Mouse (Mus musculus) heart, postnatal 0 days (tissue): Measurements from ENCODE around the gene Selenon. TPM values are rescaled to one million over a fixed set of nuclear protein-coding genes. Genes with fewer than 3 reads are reported as not detected.
"Not testable (repeated sequence)": the region's sequence is repeated elsewhere in the genome, so short reads cannot be mapped to it uniquely, and the experiment has no call there.

Experiments
- ATAC-seq: fragments of 200-750 bp; cut with Nextera tagmentation; 2 replicates; pipeline ENCODE4 v1.8.0; 2017; ENCODE audit warnings: low read depth, moderate number of reproducible peaks, moderate library complexity; ENCODE audit not compliant: insufficient read depth
- DNase-seq: peaks from one replicate; pipeline ENCODE4 v3.0.0-alpha.2; 2016; ENCODE audit warnings: low spot score
- H3K27ac ChIP-seq: fragments of 300-500 bp; sonication (generic); 2 replicates; pipeline ENCODE4 v1.5.1; 2014; ENCODE audit warnings: low read depth, mild to moderate bottlenecking
- H3K27me3 ChIP-seq: fragments of 300-500 bp; sonication (generic); 2 replicates; pipeline ENCODE4 v1.6.1; 2014; ENCODE audit warnings: low read length, mixed read lengths; ENCODE audit not compliant: control insufficient read depth, insufficient read depth
- H3K36me3 ChIP-seq: fragments of 300-500 bp; sonication (generic); replicated peaks from 2 replicates; pipeline ENCODE4 v1.6.1; 2014; ENCODE audit warnings: low read length, mixed read lengths; ENCODE audit not compliant: control insufficient read depth, insufficient read depth
- H3K4me1 ChIP-seq: fragments of 300-500 bp; sonication (generic); 2 replicates; pipeline ENCODE4 v1.6.1; 2014; ENCODE audit warnings: antibody characterized with exemption; ENCODE audit not compliant: control insufficient read depth, insufficient read depth
- H3K4me2 ChIP-seq: fragments of 300-500 bp; sonication (generic); 2 replicates; pipeline ENCODE4 v1.6.1; 2014; ENCODE audit warnings: low read depth, mild to moderate bottlenecking, low read length, moderate library complexity
- H3K4me3 ChIP-seq: fragments of 300-500 bp; sonication (generic); 2 replicates; pipeline ENCODE4 v1.5.1; 2014; ENCODE audit warnings: low read depth, low read length
- H3K9ac ChIP-seq: fragments of 300-500 bp; sonication (generic); replicated peaks from 2 replicates; pipeline ENCODE4 v1.6.1; 2014; ENCODE audit warnings: low read depth, low read length, mixed read lengths
- H3K9me3 ChIP-seq: fragments of 300-500 bp; sonication (generic); replicated peaks from 2 replicates; pipeline ENCODE4 v1.6.1; 2016; ENCODE audit warnings: low read length; ENCODE audit not compliant: control insufficient read depth
- CTCF ChIP-seq: IDR thresholded peaks from 2 replicates; pipeline ENCODE4 v1.5.1; 2016; ENCODE audit warnings: antibody characterized with exemption, control low read depth, low read depth
- EP300 ChIP-seq: IDR thresholded peaks from 2 replicates; pipeline ENCODE4 v1.6.1; 2016; ENCODE audit warnings: antibody characterized with exemption, low read depth
- WGBS: fragments of 180-500 bp; shearing (Covaris S2); extraction: QIAGEN DNeasy Blood & Tissue Kit; methylation state at CpG from one replicate; pipeline ENCODE4 v1.1.7; 2014; 5-methylcytosine and 5-hydroxymethylcytosine counted together
- polyA plus RNA-seq: library from polyadenylated mRNA; unstranded; fragments of >200 nt; fragmentation: Nextera tagmentation; extraction: Ambion mirVana; gene quantifications from 2 replicates; pipeline ENCODE4 v1.2.1, GENCODE M21; 2015
- total RNA-seq: library from RNA; depleted of rRNA; stranded (reverse); fragments of >200 nt; gene quantifications from 2 replicates; pipeline ENCODE4 v1.2.3, GENCODE M21; 2014; ENCODE audit warnings: low replicate concordance

The Selenon gene
- total and polyA plus RNA-seq, 2 experiments from 2014 or later: 6.8 to 18.2 TPM

DNA sequence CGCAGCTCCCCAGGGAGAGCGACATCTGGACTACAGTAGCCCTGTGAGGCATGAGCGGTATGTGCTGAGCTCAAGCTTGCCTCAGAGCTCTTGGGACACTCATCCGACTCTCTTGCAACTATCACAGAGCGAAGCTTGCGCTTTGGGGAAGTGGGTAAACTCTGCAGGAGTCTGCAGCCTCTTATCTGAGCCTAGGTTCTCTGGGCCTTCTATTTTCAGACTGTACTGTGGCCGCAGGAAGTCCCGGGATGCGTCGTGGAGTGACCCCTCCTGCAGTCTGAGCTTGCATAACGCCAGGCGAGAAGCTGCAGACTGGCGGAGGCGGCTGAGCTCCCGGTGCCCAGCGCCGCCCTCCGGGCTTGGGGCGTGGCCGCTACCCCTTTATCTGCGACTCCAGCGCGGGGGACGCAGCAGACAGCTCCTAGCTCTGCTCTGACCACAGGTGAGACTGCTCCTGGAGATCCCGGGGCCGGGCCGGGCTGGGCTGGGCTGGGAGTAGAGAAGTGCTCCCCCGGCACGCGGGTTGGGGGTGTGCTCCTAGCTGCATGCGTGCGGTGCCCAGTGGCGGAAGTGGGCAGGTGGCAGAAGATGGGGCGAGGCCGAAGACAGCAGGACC lies 55.3 kb downstream of the Selenon start, which contains the start of gene Paqr7:
Gene Paqr7 (plus strand): TSS at position 103 of the 616 bp plus-strand sequence.
- peak; percentile 82 for ATAC-seq
- Histone ChIP-seq H3K27ac (peak within 1 kb of the TSS; percentile 81), H3K9ac (peak within 1 kb of the TSS; percentile 59), H3K4me3 (peak within 1 kb of the TSS; percentile 60), H3K36me3 (no peaks in the 10 kb centered on the region), H3K4me2 (peak within 1 kb of the TSS; percentile 96), H3K9me3 (no peaks in the 10 kb centered on the region), H3K4me1 (peaks cover 36% of the 10 kb centered on the region), H3K27me3 (no peaks in the 10 kb centered on the region)
- WGBS: 1% methylated on average over 35 of the region's 35 CpGs
- DNase-seq: peak; percentile 68
- TF ChIP-seq CTCF (0 out of 2 replicates have a peak, but pooled peaks have one; percentile 0), EP300 (peak; percentile 46; the same call in 1 of the 2 replicates)

DNA sequence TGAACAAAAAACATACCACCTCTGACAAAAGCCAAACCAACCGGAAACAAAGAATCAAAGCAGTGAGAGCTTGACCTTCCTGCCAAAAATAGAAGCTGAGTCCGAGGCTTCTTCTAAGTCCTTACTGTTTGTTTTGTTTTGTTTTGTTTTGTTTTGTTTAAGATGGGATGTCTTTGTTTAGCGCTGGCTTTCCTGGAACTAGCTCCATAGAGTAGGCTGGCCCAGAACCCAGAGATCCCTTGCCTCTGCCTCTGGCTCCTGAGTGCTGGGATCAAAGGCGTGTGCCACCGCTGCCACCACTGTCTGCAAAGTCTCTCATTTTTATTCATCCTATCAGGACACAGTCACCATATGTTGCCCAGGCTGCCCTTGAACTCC lies 56.4 kb downstream of the Selenon start:
- WGBS: 60% methylated on average over 5 of the region's 5 CpGs
- no peak for DNase-seq
- TF ChIP-seq CTCF: no peak
- no peak for TF ChIP-seq EP300
- peak overlapping the region; percentile 81; the same call in 1 of the 2 replicates for H3K27ac ChIP-seq
- H3K4me2 ChIP-seq: no peak overlapping the region
- no peak overlapping the region for H3K9ac ChIP-seq
- no peaks in the 10 kb centered on the region for H3K27me3 ChIP-seq
- H3K9me3 ChIP-seq: no peaks in the 10 kb centered on the region
- ATAC-seq: no peak
- no peaks in the 10 kb centered on the region for H3K36me3 ChIP-seq
- H3K4me3 ChIP-seq: no peak overlapping the region
- H3K4me1 ChIP-seq: peaks cover 36% of the 10 kb centered on the region

DNA sequence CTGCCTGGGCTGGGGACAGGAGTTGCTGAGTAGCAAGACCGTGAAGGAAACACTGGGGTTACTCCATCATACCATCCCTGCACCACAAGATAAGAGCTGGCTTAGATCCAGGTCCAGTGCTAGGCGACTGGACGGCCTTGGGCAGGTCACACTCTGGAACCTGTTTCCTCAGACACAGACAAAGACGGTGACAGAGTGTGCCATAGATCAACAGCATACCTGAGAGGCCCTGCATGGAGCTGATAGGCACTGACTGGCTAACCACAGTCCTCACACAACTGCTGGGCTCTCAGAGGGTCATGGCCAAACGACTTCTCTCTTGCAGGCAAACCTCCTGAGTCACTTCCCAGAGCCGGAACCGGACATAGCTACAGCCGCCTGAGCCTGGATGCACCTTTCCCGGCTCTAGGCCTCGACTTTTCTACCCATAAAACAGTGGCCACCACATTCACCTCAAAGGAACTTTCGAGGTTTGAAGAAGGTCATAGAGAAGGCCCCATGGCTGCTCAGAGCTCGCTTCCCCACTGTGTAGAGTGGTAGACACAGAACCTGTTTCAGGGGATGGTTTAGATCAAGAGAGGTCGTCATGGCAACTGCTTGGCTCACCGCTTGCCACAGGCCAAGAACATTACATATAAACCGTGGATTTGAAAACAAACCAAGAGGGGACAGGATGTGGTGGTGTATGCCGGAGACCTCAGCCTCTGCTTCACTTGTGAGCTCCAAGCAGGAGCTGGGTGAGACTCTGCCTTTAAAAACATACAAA lies 57.0 kb downstream of the Selenon start:
- Histone ChIP-seq H3K36me3 (no peaks in the 10 kb centered on the region), H3K9me3 (no peaks in the 10 kb centered on the region), H3K27me3 (no peaks in the 10 kb centered on the region), H3K9ac (no peak overlapping the region), H3K27ac (peak overlapping the region; percentile 81; the same call in 1 of the 2 replicates), H3K4me3 (no peak overlapping the region), H3K4me1 (peaks cover 36% of the 10 kb centered on the region), H3K4me2 (no peak overlapping the region)
- DNase-seq: no peak
- TF ChIP-seq CTCF (no peak), EP300 (no peak)
- no peak for ATAC-seq
- WGBS: 46% methylated on average over 16 of the region's 16 CpGs

DNA sequence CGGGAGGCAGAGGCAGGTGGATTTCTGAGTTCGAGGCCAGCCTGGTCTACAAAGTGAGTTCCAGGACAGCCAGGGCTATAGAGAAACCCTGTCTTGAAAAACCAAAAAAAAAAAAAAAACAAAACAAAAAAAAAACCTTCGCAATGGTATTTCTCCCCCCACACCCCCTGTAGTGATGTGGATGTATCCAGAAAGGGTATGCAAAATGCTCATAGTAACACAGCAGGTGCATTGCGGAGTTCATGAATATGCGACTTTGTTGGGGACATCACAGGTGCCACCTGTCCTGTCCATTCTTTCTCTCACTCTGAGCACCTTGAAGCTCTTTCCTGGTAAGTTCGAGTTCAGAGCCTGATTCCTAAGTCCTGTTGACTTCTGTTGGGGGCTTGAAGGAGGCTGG lies 57.8 kb downstream of the Selenon start:
- H3K4me2 ChIP-seq, ATAC-seq, H3K27ac ChIP-seq, DNase-seq, H3K4me3 ChIP-seq, H3K27me3 ChIP-seq, H3K9ac ChIP-seq, H3K36me3 ChIP-seq, H3K9me3 ChIP-seq: not testable (repeated sequence)
- WGBS: 89% methylated on average over 6 of the region's 6 CpGs
- peaks cover 36% of the 10 kb centered on the region for H3K4me1 ChIP-seq

DNA sequence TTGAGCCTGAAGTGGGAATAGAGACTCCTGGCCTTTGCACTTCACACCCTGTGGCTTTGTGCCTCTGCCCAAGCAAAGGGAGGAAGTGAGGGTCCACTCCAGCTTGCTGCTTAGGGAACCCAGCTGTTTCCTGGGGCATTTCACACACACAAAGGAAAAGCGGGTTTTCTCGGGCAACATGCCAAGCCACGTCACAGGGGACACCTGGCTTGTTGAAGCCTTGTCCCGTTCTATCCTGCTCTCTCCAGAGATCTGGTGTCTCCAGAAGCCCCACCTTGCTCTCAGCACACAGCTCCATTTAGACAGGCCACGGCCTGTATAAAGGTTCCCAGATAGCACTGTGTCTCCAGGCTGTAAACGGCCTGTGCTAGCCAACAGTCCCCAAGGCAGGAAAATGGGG lies 60.2 kb downstream of the Selenon start:
- DNase-seq (no peak), ATAC-seq (no peak)
- WGBS: 57% methylated on average over 6 of the region's 6 CpGs
- H3K27me3 ChIP-seq: no peaks in the 10 kb centered on the region
- H3K4me3 ChIP-seq: no peak overlapping the region
- no peak for TF ChIP-seq CTCF
- TF ChIP-seq EP300: no peak
- H3K4me1 ChIP-seq: peaks cover 20% of the 10 kb centered on the region
- H3K36me3 ChIP-seq: no peaks in the 10 kb centered on the region
- no peaks in the 10 kb centered on the region for H3K9me3 ChIP-seq
- no peak overlapping the region for H3K27ac ChIP-seq
- no peak overlapping the region for H3K4me2 ChIP-seq
- H3K9ac ChIP-seq: no peak overlapping the region
